Mouse (Mus musculus): Measurements from ENCODE around the gene Dexi. TPM values are rescaled to one million over a fixed set of nuclear protein-coding genes. Genes with fewer than 3 reads are reported as not detected.

Dexi gene
- total RNA-seq, 1 experiment from 2014 or later: 3.7 TPM

- no peak for ATAC-seq (replicated peaks; ENCODE audit: low read depth, poor library complexity, severe bottlenecking)
These were observed 35.4 kb downstream of the Dexi start for GRCm38 (mm10) chr16:10507445-10507844.

GRCm38 (mm10) chr16:10503058-10503457 lies 39.8 kb downstream of the Dexi start:
- no peak for ATAC-seq (replicated peaks; ENCODE audit: low read depth, poor library complexity, severe bottlenecking)

GRCm38 (mm10) chr16:10501865-10502264 lies 41.0 kb downstream of the Dexi start:
- ATAC-seq (replicated peaks; ENCODE audit: low read depth, poor library complexity, severe bottlenecking): peak; percentile 76

- no peak for ATAC-seq (replicated peaks; ENCODE audit: low read depth, poor library complexity, severe bottlenecking)
These were observed 43.7 kb downstream of the Dexi start for GRCm38 (mm10) chr16:10499122-10499521.

GRCm38 (mm10) chr16:10498096-10498602 lies 44.7 kb downstream of the Dexi start:
- no peak for ATAC-seq (replicated peaks; ENCODE audit: low read depth, poor library complexity, severe bottlenecking)

GRCm38 (mm10) chr16:10495824-10496298 lies 47.0 kb downstream of the Dexi start:
- ATAC-seq (replicated peaks; ENCODE audit: low read depth, poor library complexity, severe bottlenecking): 0 out of 2 replicates have a peak, but pooled peaks have one; percentile 32

GRCm38 (mm10) chr16:10492587-10492986 lies 50.3 kb downstream of the Dexi start:
- ATAC-seq (replicated peaks; ENCODE audit: low read depth, poor library complexity, severe bottlenecking): no peak

GRCm38 (mm10) chr16:10491716-10492115 lies 51.1 kb downstream of the Dexi start:
- ATAC-seq (replicated peaks; ENCODE audit: low read depth, poor library complexity, severe bottlenecking): no peak

- no peak for ATAC-seq (replicated peaks; ENCODE audit: low read depth, poor library complexity, severe bottlenecking)
These were observed 52.2 kb downstream of the Dexi start for GRCm38 (mm10) chr16:10490503-10491150.

GRCm38 (mm10) chr16:10489904-10490457 lies 52.9 kb downstream of the Dexi start:
- ATAC-seq (replicated peaks; ENCODE audit: low read depth, poor library complexity, severe bottlenecking): no peak

GRCm38 (mm10) chr16:10489483-10489882 lies 53.4 kb downstream of the Dexi start:
- peak; percentile 45; the same call in 1 of the 2 replicates for ATAC-seq (replicated peaks; ENCODE audit: low read depth, poor library complexity, severe bottlenecking)

- peak; percentile 29; the same call in 1 of the 2 replicates for ATAC-seq (replicated peaks; ENCODE audit: low read depth, poor library complexity, severe bottlenecking)
These were observed 53.9 kb downstream of the Dexi start for GRCm38 (mm10) chr16:10488769-10489481.

GRCm38 (mm10) chr16:10487895-10488493 lies 54.9 kb downstream of the Dexi start:
- peak; percentile 71 for ATAC-seq (replicated peaks; ENCODE audit: low read depth, poor library complexity, severe bottlenecking)

- no peak for ATAC-seq (replicated peaks; ENCODE audit: low read depth, poor library complexity, severe bottlenecking)
These were observed 55.9 kb downstream of the Dexi start for GRCm38 (mm10) chr16:10486993-10487392.

- no peak for ATAC-seq (replicated peaks; ENCODE audit: low read depth, poor library complexity, severe bottlenecking)
These were observed 60.5 kb downstream of the Dexi start for GRCm38 (mm10) chr16:10482343-10482742.

- ATAC-seq (replicated peaks; ENCODE audit: low read depth, poor library complexity, severe bottlenecking): 0 out of 2 replicates have a peak, but pooled peaks have one; percentile 15
These were observed 63.0 kb downstream of the Dexi start, which contains the start of gene Ciita for GRCm38 (mm10) chr16:10479857-10480256. TSS of gene Ciita (plus strand) at chr16:10480059.

GRCm38 (mm10) chr16:10475919-10476318 lies 66.9 kb downstream of the Dexi start:
- ATAC-seq (replicated peaks; ENCODE audit: low read depth, poor library complexity, severe bottlenecking): peak; percentile 43; the same call in 1 of the 2 replicates

- ATAC-seq (replicated peaks; ENCODE audit: low read depth, poor library complexity, severe bottlenecking): no peak
These were observed 67.9 kb downstream of the Dexi start for GRCm38 (mm10) chr16:10474956-10475355.

- no peak for ATAC-seq (replicated peaks; ENCODE audit: low read depth, poor library complexity, severe bottlenecking)
These were observed 70.9 kb downstream of the Dexi start for GRCm38 (mm10) chr16:10471950-10472349.

- ATAC-seq (replicated peaks; ENCODE audit: low read depth, poor library complexity, severe bottlenecking): no peak
These were observed 74.7 kb downstream of the Dexi start for GRCm38 (mm10) chr16:10468201-10468600.

Data from common myeloid progenitor, adult 5-6 weeks (primary cell).